Mouse (Mus musculus) embryonic facial prominence, embryonic 15.5 days (tissue): ENCODE data around the gene Tctn1. TPM values are rescaled to one million over a fixed set of nuclear protein-coding genes. Genes with fewer than 3 reads are reported as not detected.

Experiments
- ATAC-seq: fragments of 200-750 bp; cut with Nextera tagmentation; 2 replicates; pipeline ENCODE4 v1.8.0; 2017; ENCODE audit warnings: low read depth, moderate TSS enrichment; ENCODE audit not compliant: insufficient number of reproducible peaks, low FRiP score, low TSS enrichment
- H3K27ac ChIP-seq: fragments of 300-500 bp; sonication (generic); replicated peaks from 2 replicates; pipeline ENCODE4 v1.5.1; 2015; ENCODE audit warnings: mild to moderate bottlenecking, inconsistent platforms
- H3K27me3 ChIP-seq: fragments of 300-500 bp; sonication (generic); 2 replicates; pipeline ENCODE4 v1.6.1; 2015; ENCODE audit warnings: inconsistent platforms
- H3K36me3 ChIP-seq: fragments of 300-500 bp; sonication (generic); 2 replicates; pipeline ENCODE4 v1.6.1; 2015; ENCODE audit warnings: mild to moderate bottlenecking, inconsistent platforms
- H3K4me1 ChIP-seq: fragments of 300-500 bp; sonication (generic); 2 replicates; pipeline ENCODE4 v1.6.1; 2015; ENCODE audit warnings: inconsistent platforms
- H3K4me2 ChIP-seq: fragments of 300-500 bp; sonication (generic); replicated peaks from 2 replicates; pipeline ENCODE4 v1.6.1; 2015; ENCODE audit warnings: mild to moderate bottlenecking, inconsistent platforms
- H3K4me3 ChIP-seq: fragments of 300-500 bp; sonication (generic); replicated peaks from 2 replicates; pipeline ENCODE4 v1.5.1; 2015; ENCODE audit warnings: mild to moderate bottlenecking, inconsistent platforms
- H3K9ac ChIP-seq: fragments of 300-500 bp; sonication (generic); 2 replicates; pipeline ENCODE4 v1.6.1; 2015; ENCODE audit warnings: inconsistent platforms
- H3K9me3 ChIP-seq: fragments of 300-500 bp; sonication (generic); replicated peaks from 2 replicates; pipeline ENCODE4 v1.6.1; 2016; ENCODE audit warnings: inconsistent platforms
- WGBS: fragments of 180-500 bp; shearing (Covaris S2); methylation state at CpG from one replicate; pipeline ENCODE4 v1.1.7; 2015; 5-methylcytosine and 5-hydroxymethylcytosine counted together
- polyA plus RNA-seq: library from polyadenylated mRNA; unstranded; fragments of >200 nt; fragmentation: Nextera tagmentation; extraction: Ambion mirVana; gene quantifications from 2 replicates; pipeline ENCODE4 v1.2.1, GENCODE M21; 2015

The Tctn1 gene
- polyA plus RNA-seq, 1 experiment from 2014 or later = 7.5 TPM

DNA sequence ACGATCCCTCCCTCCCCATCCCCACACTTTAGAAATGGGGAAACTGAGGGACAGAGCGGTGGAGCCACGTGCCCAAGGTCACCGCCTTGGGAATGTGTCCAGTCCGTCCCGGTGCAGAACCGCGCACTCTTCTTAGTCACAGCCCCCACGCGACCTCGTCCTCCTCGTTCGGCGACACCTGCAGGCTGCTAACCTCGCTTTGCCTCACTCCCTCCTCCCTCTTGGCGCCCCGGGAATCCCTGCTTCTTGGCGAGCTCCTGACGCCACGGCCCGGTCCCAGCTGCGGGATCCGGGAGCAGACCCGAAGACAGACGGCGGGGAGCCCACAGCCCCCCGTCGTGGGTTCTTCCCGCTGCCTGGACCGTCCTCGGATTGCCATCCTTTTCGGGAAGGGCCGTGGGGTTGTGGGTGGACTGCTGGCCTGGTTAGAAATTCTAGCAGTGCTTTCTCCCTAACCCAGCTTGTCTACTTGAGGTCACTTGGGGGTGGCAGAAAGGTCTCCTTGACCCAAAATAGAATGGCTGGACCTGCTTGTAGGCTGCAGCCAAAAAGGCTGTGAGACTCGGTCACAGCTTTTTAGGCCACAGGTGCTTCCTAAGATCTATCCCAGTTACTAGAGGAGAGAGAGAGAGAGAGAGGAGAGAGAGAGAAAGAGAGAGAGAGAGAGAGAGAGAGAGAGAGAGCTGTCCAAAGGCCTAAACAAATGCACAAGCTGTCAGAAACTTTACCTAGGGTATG is 20.9 kb upstream of the Tctn1 start:
- Histone ChIP-seq H3K4me1 (peaks cover 29% of the 10 kb centered on the region), H3K4me2 (peak overlapping the region; percentile 90), H3K36me3 (no peaks in the 10 kb centered on the region), H3K9me3 (no peaks in the 10 kb centered on the region), H3K27me3 (no peaks in the 10 kb centered on the region), H3K9ac (peak overlapping the region; percentile 72), H3K4me3 (peak overlapping the region; percentile 95), H3K27ac (peak overlapping the region; percentile 73; the same call in 1 of the 2 replicates)
- WGBS = 2% methylated on average over 33 of the region's 34 CpGs
- no peak for ATAC-seq

DNA sequence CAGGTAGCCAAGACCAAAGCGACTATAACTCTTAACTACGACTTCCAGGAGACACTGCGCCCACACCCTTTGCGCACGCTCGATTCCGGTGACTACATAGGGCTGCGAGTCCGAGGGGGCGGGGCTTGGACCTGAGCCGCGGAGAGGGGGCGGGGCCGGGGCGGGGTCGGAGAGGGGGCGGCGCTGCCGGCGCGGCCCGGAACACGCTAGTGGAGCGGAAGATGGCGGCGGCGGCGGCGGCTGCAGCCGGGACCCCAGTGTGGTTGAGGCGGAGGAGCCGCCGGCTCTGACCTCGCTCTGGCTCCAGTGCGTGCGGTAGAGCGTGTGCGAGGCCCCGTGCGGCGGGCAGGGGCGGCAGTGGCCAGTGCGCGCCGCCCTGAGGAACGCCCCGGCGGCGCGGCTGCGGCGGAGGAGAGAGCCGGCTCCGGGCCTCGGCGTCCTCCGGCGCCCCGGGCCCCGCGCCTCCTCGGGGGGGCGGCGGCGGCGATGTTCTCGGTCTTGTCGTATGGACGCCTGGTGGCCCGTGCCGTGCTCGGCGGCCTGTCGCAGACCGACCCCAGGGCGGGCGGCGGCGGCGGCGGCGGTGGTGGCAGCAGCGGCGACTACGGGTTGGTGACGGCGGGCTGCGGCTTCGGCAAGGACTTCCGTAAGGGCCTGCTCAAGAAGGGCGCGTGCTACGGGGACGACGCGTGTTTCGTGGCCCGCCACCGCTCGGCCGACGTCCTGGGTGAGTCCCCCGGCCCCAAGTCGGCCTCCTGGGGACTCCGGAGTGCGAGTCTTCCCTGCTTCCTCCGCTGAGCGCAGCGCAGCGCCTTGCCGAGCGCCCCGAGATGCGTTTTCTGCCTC is 20.1 kb upstream of the Tctn1 start, which contains the start of gene Pptc7:
TSS of gene Pptc7 (plus strand) at position 183 of the 846 bp plus-strand sequence.
- peak; percentile 92 for ATAC-seq

DNA sequence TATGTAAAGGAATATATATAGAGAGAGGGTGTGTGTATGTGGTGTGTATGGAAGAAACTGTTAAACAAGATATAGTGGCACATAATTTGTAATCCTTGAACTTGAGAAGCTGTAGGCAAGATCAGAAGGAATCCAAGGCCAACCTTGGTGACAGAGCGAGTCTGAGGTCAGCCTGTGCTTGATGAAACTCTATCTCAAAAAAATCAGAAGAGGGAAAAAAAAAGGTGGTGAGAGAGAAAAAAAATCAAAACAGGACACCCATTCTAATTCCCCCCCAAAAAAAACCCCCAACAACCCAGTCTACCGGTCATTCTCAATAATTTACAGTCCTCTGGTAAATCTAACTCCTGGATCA is 19.5 kb upstream of the Tctn1 start:
- peak overlapping the region; percentile 95 for H3K4me3 ChIP-seq
- ATAC-seq = no peak
- H3K9me3 ChIP-seq = no peaks in the 10 kb centered on the region
- 0 out of 2 replicates have a peak overlapping the region, but pooled peaks have one; percentile 73 for H3K27ac ChIP-seq
- H3K9ac ChIP-seq = no peak overlapping the region; the same call in 1 of the 2 replicates
- H3K36me3 ChIP-seq = no peaks in the 10 kb centered on the region
- H3K4me2 ChIP-seq = peak overlapping the region; percentile 90
- H3K27me3 ChIP-seq = no peaks in the 10 kb centered on the region
- peaks cover 36% of the 10 kb centered on the region for H3K4me1 ChIP-seq
- WGBS = 17% methylated on average over 2 of the region's 2 CpGs

More for the DNA sequence above, 20.1 kb upstream of the Tctn1 start, which contains the start of gene Pptc7:
- WGBS = 1% methylated on average over 102 of the region's 114 CpGs
- peak within 1 kb of the TSS; percentile 90 for H3K4me2 ChIP-seq
- no peaks in the 10 kb centered on the region for H3K9me3 ChIP-seq
- peaks cover 36% of the 10 kb centered on the region for H3K4me1 ChIP-seq
- no peaks in the 10 kb centered on the region for H3K36me3 ChIP-seq
- no peaks in the 10 kb centered on the region for H3K27me3 ChIP-seq
- peak within 1 kb of the TSS; percentile 73; the same call in 1 of the 2 replicates for H3K27ac ChIP-seq
- H3K9ac ChIP-seq = peak within 1 kb of the TSS; percentile 72
- H3K4me3 ChIP-seq = peak within 1 kb of the TSS; percentile 95

DNA sequence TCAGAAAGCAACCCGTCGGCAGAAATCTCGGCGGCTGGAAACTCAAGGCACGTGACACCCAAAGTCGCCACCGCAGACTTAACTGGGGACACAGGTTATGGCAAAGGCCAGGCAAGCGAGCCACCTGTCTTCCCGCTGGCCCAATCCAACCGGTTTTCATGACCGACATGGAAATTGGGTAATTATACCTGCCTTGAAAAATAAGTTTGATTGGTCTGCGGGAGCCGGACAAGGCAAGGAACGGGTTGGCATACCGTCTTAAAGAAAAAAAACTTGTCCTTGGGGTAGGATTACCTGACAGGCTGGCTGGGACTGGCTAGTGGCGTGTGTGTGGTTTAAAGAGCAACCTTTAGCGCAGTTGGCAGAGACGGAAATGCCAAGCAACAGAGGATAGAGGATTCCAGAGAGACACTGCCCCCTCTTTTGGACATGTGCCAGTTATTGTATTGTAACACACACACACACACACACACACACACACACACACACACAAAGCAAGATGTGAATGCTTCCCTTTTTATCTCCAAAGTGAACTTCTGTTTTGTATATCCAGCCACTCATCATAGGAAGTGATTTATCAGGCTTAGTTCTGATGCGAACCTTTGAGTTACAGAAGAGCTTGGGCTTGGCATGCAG is 16.7 kb upstream of the Tctn1 start:
- H3K4me1 ChIP-seq = peaks cover 27% of the 10 kb centered on the region
- WGBS = 17% methylated on average over 19 of the region's 19 CpGs
- no peaks in the 10 kb centered on the region for H3K36me3 ChIP-seq
- H3K9me3 ChIP-seq = no peaks in the 10 kb centered on the region
- no peaks in the 10 kb centered on the region for H3K27me3 ChIP-seq
- no peak overlapping the region for H3K9ac ChIP-seq
- peak overlapping the region; percentile 40 for H3K4me2 ChIP-seq
- no peak for ATAC-seq
- H3K4me3 ChIP-seq = 0 out of 2 replicates have a peak overlapping the region, but pooled peaks have one; percentile 8
- H3K27ac ChIP-seq = peak overlapping the region; percentile 58; the same call in 1 of the 2 replicates

DNA sequence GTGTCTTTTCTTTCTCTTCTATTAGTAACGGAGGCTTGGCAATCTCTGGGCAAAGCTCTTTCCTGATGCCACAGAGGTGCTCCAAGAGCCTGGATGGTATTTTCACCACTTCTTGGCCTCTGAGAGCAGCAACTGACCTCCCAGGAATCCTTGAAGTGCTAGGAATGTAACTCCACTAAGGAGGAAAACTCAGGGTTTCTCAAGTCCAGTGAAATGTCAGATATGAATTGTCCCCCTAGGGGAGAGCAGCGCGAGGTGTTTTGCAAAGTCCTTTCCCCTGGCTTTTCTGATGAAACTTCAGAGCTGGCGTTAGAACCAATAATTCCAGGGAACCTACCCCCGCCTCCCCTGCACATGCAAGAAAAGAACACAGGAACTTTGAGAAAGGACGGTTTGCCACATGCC is 16.2 kb upstream of the Tctn1 start:
- Histone ChIP-seq H3K27me3 (no peaks in the 10 kb centered on the region), H3K9me3 (no peaks in the 10 kb centered on the region), H3K36me3 (no peaks in the 10 kb centered on the region), H3K27ac (peak overlapping the region; percentile 58; the same call in 1 of the 2 replicates), H3K4me3 (0 out of 2 replicates have a peak overlapping the region, but pooled peaks have one; percentile 8), H3K4me1 (peaks cover 22% of the 10 kb centered on the region), H3K9ac (no peak overlapping the region), H3K4me2 (peak overlapping the region; percentile 40)
- WGBS = 25% methylated on average over 6 of the region's 6 CpGs
- ATAC-seq = no peak

DNA sequence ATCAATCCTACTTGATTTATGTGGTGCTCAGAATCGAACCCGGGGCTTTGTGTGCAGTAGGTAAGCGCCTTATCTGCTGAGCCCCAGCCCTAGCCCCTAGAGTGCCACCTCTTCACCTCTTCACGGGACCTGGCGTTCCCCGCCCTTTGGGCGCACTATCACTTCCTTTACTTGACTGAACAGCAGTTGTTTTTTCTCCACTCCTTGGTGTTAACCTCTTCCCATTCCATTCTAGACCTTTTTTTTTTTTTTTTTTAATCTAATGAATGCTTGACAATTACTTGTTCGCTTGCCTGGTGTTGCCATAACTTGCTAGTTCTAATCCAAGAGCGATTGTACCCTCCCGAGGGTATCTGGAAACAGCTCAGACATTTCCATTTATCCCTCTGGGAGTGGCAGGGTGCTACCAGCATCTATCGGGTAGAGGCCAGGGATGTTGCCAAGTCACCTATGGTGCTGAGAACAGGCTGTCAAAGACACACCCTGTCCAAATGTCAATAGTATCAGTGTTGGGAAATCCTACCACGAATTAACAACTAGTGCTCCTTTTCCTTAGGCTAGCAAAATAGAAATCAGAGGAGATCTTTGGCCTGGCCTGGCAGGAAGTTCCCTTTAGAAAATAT is 15.7 kb upstream of the Tctn1 start:
- 68% methylated on average over 12 of the region's 12 CpGs for WGBS
- Histone ChIP-seq H3K9me3 (no peaks in the 10 kb centered on the region), H3K36me3 (no peaks in the 10 kb centered on the region), H3K4me2 (no peak overlapping the region), H3K27me3 (no peaks in the 10 kb centered on the region), H3K9ac (no peak overlapping the region), H3K4me1 (peaks cover 18% of the 10 kb centered on the region), H3K27ac (no peak overlapping the region), H3K4me3 (no peak overlapping the region)
- no peak for ATAC-seq

DNA sequence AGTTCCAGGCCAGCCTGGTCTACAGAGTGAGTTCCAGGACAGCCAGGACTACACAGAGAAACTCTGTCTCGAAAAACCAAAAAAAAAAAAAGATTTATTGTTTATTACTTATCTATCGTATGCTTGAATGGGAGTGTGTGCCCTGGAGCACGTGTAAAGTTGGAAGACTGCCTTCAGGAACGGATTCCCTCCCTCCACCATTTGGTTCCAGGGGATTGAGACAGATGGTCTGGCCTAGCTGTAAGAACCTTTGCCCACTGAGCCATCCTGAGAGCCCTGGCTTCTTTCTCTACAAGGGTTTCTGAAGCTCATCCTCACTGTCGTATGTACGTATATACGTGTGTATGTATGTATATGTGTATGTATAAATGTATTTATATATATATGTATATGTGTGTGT is 14.7 kb upstream of the Tctn1 start:
- Histone ChIP-seq H3K4me3 (no peak overlapping the region), H3K27me3 (no peaks in the 10 kb centered on the region), H3K9ac (no peak overlapping the region), H3K4me1 (peaks cover 18% of the 10 kb centered on the region), H3K4me2 (no peak overlapping the region), H3K36me3 (no peaks in the 10 kb centered on the region), H3K27ac (no peak overlapping the region), H3K9me3 (no peaks in the 10 kb centered on the region)
- WGBS = 81% methylated on average over 7 of the region's 7 CpGs
- no peak for ATAC-seq

DNA sequence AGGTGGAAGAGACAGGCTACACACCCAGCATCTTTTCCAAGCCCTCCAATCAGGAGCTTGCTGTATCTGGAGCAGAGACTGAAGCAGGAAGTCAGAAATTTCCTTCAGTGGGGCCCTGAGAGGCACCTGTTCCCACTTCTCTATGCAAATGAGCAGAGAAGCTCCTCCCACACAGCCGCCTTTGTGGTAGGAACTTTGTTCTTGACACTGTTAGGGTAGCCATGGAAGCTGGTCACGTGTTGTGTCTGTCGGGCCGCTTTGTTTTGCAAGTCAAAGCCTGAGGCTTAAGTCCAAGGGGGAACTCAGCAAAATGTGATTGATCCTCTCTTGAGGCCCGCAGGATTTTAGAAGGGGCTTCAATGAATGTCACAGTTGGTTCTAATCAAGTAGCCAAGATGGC is 10.5 kb upstream of the Tctn1 start:
- no peaks in the 10 kb centered on the region for H3K36me3 ChIP-seq
- H3K4me2 ChIP-seq = no peak overlapping the region
- WGBS = 19% methylated on average over 5 of the region's 5 CpGs
- peaks cover 3% of the 10 kb centered on the region; the same call in 1 of the 2 replicates for H3K4me1 ChIP-seq
- no peaks in the 10 kb centered on the region for H3K9me3 ChIP-seq
- no peaks in the 10 kb centered on the region for H3K27me3 ChIP-seq
- no peak overlapping the region for H3K9ac ChIP-seq
- no peak for ATAC-seq
- H3K4me3 ChIP-seq = no peak overlapping the region
- no peak overlapping the region for H3K27ac ChIP-seq

DNA sequence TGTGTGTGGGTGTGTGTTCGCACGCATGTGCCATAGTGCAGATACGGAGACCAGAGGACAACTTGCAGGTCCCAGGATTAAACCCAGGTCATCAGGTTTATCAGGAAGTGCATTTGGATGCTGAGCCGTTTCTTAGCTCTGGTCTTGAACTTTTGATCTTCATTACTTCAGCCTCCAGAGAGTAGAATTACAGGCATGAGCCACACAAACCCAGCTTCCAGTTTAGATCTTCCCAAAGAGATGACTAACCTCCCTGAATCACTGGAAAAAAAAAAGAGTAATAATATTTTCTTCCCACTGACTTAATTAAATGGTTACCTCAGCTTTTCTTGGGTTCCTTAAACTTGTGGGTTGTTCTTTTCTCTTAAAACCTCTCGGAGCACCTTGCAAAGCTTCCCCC is 8.6 kb upstream of the Tctn1 start:
- Histone ChIP-seq H3K9ac (no peak overlapping the region), H3K4me1 (no peaks in the 10 kb centered on the region), H3K4me3 (no peak overlapping the region), H3K4me2 (no peak overlapping the region), H3K27me3 (no peaks in the 10 kb centered on the region), H3K9me3 (no peaks in the 10 kb centered on the region), H3K36me3 (no peaks in the 10 kb centered on the region), H3K27ac (no peak overlapping the region)
- WGBS = 74% methylated on average over 5 of the region's 5 CpGs
- no peak for ATAC-seq

DNA sequence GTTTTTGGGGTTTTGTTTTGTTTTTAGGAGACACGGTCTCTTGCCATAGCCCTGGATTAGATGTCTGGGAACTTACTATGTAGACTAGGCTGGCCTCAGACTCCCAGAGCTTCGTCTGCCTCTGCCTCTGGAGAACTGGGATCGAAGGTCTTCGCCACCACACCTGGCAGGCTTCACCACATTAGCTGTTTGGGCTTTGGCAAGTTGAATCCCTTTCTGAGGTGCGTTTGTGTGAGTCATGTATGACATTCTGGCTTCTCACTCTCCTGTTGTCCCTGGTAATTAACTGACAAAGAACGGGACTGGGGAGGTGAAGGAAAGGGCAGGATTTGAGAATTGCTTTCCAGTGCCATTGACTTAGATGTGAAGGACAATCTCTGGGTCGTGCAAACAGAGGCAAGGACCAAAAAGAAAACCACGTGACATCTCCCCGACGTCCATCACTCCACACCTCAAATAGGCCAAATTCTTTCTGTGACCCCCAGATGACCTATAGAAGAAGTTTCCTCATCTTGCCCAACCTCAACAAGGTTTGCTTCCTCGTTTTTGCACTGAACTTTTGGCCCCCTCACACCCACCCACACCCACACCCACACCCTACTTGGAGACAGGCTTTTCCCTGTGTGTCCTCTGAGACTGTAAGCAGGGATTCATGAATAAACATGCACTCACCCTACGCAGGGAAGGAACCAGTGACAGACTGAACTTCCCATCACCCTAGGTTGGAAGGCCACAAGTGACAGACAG is 4.8 kb upstream of the Tctn1 start:
- Histone ChIP-seq H3K36me3 (no peaks in the 10 kb centered on the region), H3K9me3 (no peaks in the 10 kb centered on the region), H3K4me2 (no peak overlapping the region), H3K27ac (no peak overlapping the region), H3K4me3 (no peak overlapping the region), H3K9ac (no peak overlapping the region), H3K4me1 (no peaks in the 10 kb centered on the region), H3K27me3 (no peaks in the 10 kb centered on the region)
- ATAC-seq = no peak
- WGBS = 65% methylated on average over 12 of the region's 12 CpGs
